In the genomic region with DNA sequence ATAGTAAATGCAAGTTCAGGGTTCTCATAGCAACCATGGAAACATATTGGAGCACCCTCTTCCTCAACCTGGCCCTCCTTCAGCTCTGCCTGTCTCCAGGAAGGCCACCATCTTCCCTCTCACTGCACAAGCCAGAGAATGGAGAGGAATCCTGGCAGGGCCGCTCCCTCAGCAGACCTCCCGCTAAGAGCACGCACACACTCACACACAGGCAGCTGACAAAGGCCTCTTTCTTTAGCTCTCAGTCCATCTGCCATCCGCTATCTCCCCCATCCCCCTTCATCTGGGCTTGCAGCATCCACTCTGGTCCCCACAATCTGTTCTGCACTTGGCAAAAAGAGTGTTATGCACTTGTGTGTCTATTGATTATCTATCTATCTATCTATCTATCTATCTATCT, we compare ENCODE assay signal across 9 mouse cellular contexts. TPM values are rescaled to one million over a fixed set of nuclear protein-coding genes. Genes with fewer than 3 reads are reported as not detected.
DNase-seq lines count a peak whose midpoint lies in the region; ATAC-seq and TF ChIP-seq lines count a peak whose summit lies in the region.
"Had no signal": no experiment of that assay in that cellular context is flagged by ENCODE, and none has a peak within 500 bp of the region (broad histone marks: within the 10 kb centered on the region; RNA-seq: fewer than 3 reads in every experiment).

No protein-coding gene starts in this region.

- WGBS in lung, embryonic 14.5 days = 68% methylated on average over 4 of the region's 4 CpGs
- WGBS in lung, postnatal 0 days = 61% methylated on average over 4 of the region's 4 CpGs
- WGBS in midbrain, embryonic 13.5 days = 23% methylated on average over 4 of the region's 4 CpGs
- 68% methylated on average over 4 of the region's 4 CpGs for WGBS in intestine, embryonic 15.5 days

- H3K9ac ChIP-seq in lung, embryonic 14.5 days = no peak overlapping the region
- no peak overlapping the region for H3K9ac ChIP-seq in lung, postnatal 0 days (replicated peaks; ENCODE audit: low read depth)
- no peak overlapping the region for H3K9ac ChIP-seq in midbrain, embryonic 13.5 days (replicated peaks)
- H3K9ac ChIP-seq in intestine, embryonic 15.5 days = no peak overlapping the region
- H3K9ac ChIP-seq: limb, embryonic 15.5 days had no signal

- TF ChIP-seq EP300 in lung, postnatal 0 days (IDR thresholded peaks at IDR 0.05) = no peak

- H3K27me3 ChIP-seq in lung, embryonic 14.5 days (ENCODE audit: insufficient read depth, low read length) = no peaks in the 10 kb centered on the region
- no peaks in the 10 kb centered on the region for H3K27me3 ChIP-seq in lung, postnatal 0 days (replicated peaks; ENCODE audit: insufficient read depth, low read length)
- no peaks in the 10 kb centered on the region for H3K27me3 ChIP-seq in midbrain, embryonic 13.5 days
- H3K27me3 ChIP-seq in intestine, embryonic 15.5 days (replicated peaks) = no peaks in the 10 kb centered on the region
- H3K27me3 ChIP-seq: limb, embryonic 15.5 days had no signal

- no peaks in the 10 kb centered on the region for H3K9me3 ChIP-seq in lung, embryonic 14.5 days (ENCODE audit: low read depth, low read length)
- H3K9me3 ChIP-seq in lung, postnatal 0 days (ENCODE audit: low read length) = no peaks in the 10 kb centered on the region
- no peaks in the 10 kb centered on the region for H3K9me3 ChIP-seq in midbrain, embryonic 13.5 days
- no peaks in the 10 kb centered on the region for H3K9me3 ChIP-seq in intestine, embryonic 15.5 days
- H3K9me3 ChIP-seq: limb, embryonic 15.5 days had no signal

- H3K4me3 ChIP-seq in lung, embryonic 14.5 days (ENCODE audit: low read depth, low read length) = no peak overlapping the region
- no peak overlapping the region for H3K4me3 ChIP-seq in lung, postnatal 0 days (ENCODE audit: low read depth, low read length)
- no peak overlapping the region for H3K4me3 ChIP-seq in midbrain, embryonic 13.5 days (replicated peaks)
- H3K4me3 ChIP-seq in intestine, embryonic 15.5 days (replicated peaks) = no peak overlapping the region
- H3K4me3 ChIP-seq: limb, embryonic 15.5 days had no signal

- no peaks in the 10 kb centered on the region for H3K4me1 ChIP-seq in lung, embryonic 14.5 days (ENCODE audit: insufficient read depth)
- no peaks in the 10 kb centered on the region for H3K4me1 ChIP-seq in lung, postnatal 0 days (ENCODE audit: insufficient read depth, low read depth, low read length)
- peaks cover 5% of the 10 kb centered on the region for H3K4me1 ChIP-seq in midbrain, embryonic 13.5 days (replicated peaks)
- H3K4me1 ChIP-seq in intestine, embryonic 15.5 days (replicated peaks) = no peaks in the 10 kb centered on the region
- H3K4me1 ChIP-seq: limb, embryonic 15.5 days had no signal

- no peak for DNase-seq in lung, embryonic 14.5 days
- no peak for DNase-seq in lung, postnatal 0 days (ENCODE audit: low spot score)
- DNase-seq in layer of hippocampus, adult 11-12 months (ENCODE audit: low spot score) = peak; percentile 79
- no peak for DNase-seq in adrenal gland, adult 18-20 months (ENCODE audit: low spot score in 2 of 2)
- DNase-seq in spleen, postnatal 14 days (ENCODE audit: low spot score in 2 of 2) = no peak
- DNase-seq in thymus, postnatal 10 days (ENCODE audit: low spot score in 2 of 2) = no peak

- H3K36me3 ChIP-seq in lung, embryonic 14.5 days (ENCODE audit: insufficient read depth) = no peaks in the 10 kb centered on the region
- no peaks in the 10 kb centered on the region for H3K36me3 ChIP-seq in lung, postnatal 0 days (ENCODE audit: insufficient read depth, low read length)
- no peaks in the 10 kb centered on the region for H3K36me3 ChIP-seq in midbrain, embryonic 13.5 days
- H3K36me3 ChIP-seq in intestine, embryonic 15.5 days = no peaks in the 10 kb centered on the region
- H3K36me3 ChIP-seq: limb, embryonic 15.5 days had no signal

- H3K4me2 ChIP-seq in lung, embryonic 14.5 days = no peak overlapping the region
- no peak overlapping the region for H3K4me2 ChIP-seq in lung, postnatal 0 days (replicated peaks; ENCODE audit: low read depth, low read length)
- no peak overlapping the region for H3K4me2 ChIP-seq in midbrain, embryonic 13.5 days (replicated peaks)
- H3K4me2 ChIP-seq in intestine, embryonic 15.5 days (replicated peaks) = no peak overlapping the region
- H3K4me2 ChIP-seq: limb, embryonic 15.5 days had no signal

- ATAC-seq in lung, embryonic 14.5 days (ENCODE audit: insufficient read depth) = peak; percentile 28; the same call in 1 of the 2 replicates
- no peak for ATAC-seq in lung, postnatal 0 days
- ATAC-seq in midbrain, embryonic 13.5 days = peak; percentile 92
- no peak for ATAC-seq in intestine, embryonic 15.5 days

- TF ChIP-seq CTCF in lung, embryonic 14.5 days (IDR thresholded peaks at IDR 0.05; ENCODE audit: low read depth) = no peak
- no peak for TF ChIP-seq CTCF in lung, postnatal 0 days (IDR thresholded peaks at IDR 0.05)

- H3K27ac ChIP-seq in lung, embryonic 14.5 days (ENCODE audit: low read depth) = no peak overlapping the region
- H3K27ac ChIP-seq in lung, postnatal 0 days (ENCODE audit: low read length) = no peak overlapping the region
- 0 out of 2 replicates have a peak overlapping the region, but pooled peaks have one; percentile 1 for H3K27ac ChIP-seq in midbrain, embryonic 13.5 days
- no peak overlapping the region for H3K27ac ChIP-seq in intestine, embryonic 15.5 days
- H3K27ac ChIP-seq: limb, embryonic 15.5 days had no signal

RNA-seq across cellular contexts. Expression of gene Apba2, which starts 50.1 kb away (rescaled TPM):
- polyA plus RNA-seq in lung, embryonic 14.5 days (2014; fragmentation: Nextera tagmentation; extraction: Ambion mirVana) = 2.5 and 3.8 TPM in 2 replicates
- polyA plus RNA-seq in lung, postnatal 0 days (2015; fragmentation: Nextera tagmentation; extraction: Ambion mirVana) = 1.1 and 1.3 TPM in 2 replicates
- 157 and 161 TPM in 2 replicates for polyA plus RNA-seq in midbrain, embryonic 13.5 days (2015; fragmentation: Nextera tagmentation; extraction: Ambion mirVana)
- total RNA-seq in adrenal gland, adult 18-20 months (2021) = under 1 TPM in 1 of 2 experiments, not detected in 1; 0.38 TPM
- 5.2 and 6.2 TPM in 2 replicates for polyA plus RNA-seq in intestine, embryonic 15.5 days (2015; fragmentation: Nextera tagmentation; extraction: Ambion mirVana)

RNA-seq across cellular contexts. Expression of gene Mcee, which starts 59.0 kb away (rescaled TPM):
- polyA plus RNA-seq in lung, embryonic 14.5 days (2014; fragmentation: Nextera tagmentation; extraction: Ambion mirVana) = 54.8 and 56.8 TPM in 2 replicates
- 112 and 117 TPM in 2 replicates for polyA plus RNA-seq in lung, postnatal 0 days (2015; fragmentation: Nextera tagmentation; extraction: Ambion mirVana)
- polyA plus RNA-seq in midbrain, embryonic 13.5 days (2015; fragmentation: Nextera tagmentation; extraction: Ambion mirVana) = 34.3 and 36.1 TPM in 2 replicates
- total RNA-seq in adrenal gland, adult 18-20 months (2021) = 10 to 100 TPM; 79.9 to 86.8 TPM
- 109 and 111 TPM in 2 replicates for polyA plus RNA-seq in intestine, embryonic 15.5 days (2015; fragmentation: Nextera tagmentation; extraction: Ambion mirVana)

RNA-seq across cellular contexts. Expression of gene Mphosph10, which starts 59.4 kb away (rescaled TPM):
- polyA plus RNA-seq in lung, embryonic 14.5 days (2014; fragmentation: Nextera tagmentation; extraction: Ambion mirVana) = 43.4 and 47.4 TPM in 2 replicates
- 18.6 and 21.1 TPM in 2 replicates for polyA plus RNA-seq in lung, postnatal 0 days (2015; fragmentation: Nextera tagmentation; extraction: Ambion mirVana)
- 31.1 and 34.3 TPM in 2 replicates for polyA plus RNA-seq in midbrain, embryonic 13.5 days (2015; fragmentation: Nextera tagmentation; extraction: Ambion mirVana)
- 10 to 100 TPM; 25.5 to 26.7 TPM for total RNA-seq in adrenal gland, adult 18-20 months (2021)
- polyA plus RNA-seq in intestine, embryonic 15.5 days (2015; fragmentation: Nextera tagmentation; extraction: Ambion mirVana) = 38.8 and 42.8 TPM in 2 replicates

Comparison
In these comparisons a context has a peak if more than half of its experiments do, and no peak if none do; other contexts are left out.
1. ATAC-seq: peak in lung, embryonic 14.5 days (single experiment) and midbrain, embryonic 13.5 days (single experiment); none in lung, postnatal 0 days (single experiment) and intestine, embryonic 15.5 days (single experiment).
2. RNA of gene Apba2, which starts 50.1 kb away (polyA plus RNA-seq): 157 to 161 TPM in midbrain, embryonic 13.5 days; 5.2 to 6.2 TPM in intestine, embryonic 15.5 days, 2.5 to 3.8 TPM in lung, embryonic 14.5 days and 1.1 to 1.3 TPM in lung, postnatal 0 days; every median in the first group is over 10 times any median in the second.